8 mouse cellular contexts compared by ENCODE assay signal in the genomic region with DNA sequence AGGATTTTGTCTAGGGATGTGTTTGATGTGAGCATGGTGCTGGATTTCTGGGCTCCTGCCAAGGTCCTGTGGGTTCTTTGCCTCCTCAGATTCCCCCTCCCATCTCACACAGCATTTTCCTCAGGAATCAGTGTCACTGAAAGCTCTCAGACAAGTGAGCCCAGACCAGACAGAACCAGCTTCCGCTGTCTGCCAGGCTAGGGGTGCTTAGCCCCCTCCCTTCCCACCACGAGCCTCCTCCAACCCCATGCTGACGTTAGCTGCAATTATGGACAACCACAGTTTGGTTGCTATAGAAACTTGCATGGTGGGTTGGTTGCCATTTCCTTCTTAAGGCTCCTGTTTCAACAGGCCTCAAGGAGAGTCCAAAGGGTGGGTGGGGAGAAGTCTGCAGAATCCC. TPM values are rescaled to one million over a fixed set of nuclear protein-coding genes. Genes with fewer than 3 reads are reported as not detected.
DNase-seq lines count a peak whose midpoint lies in the region; ATAC-seq and TF ChIP-seq lines count a peak whose summit lies in the region.

No protein-coding gene starts in this region.

- H3K4me1 ChIP-seq in heart, embryonic 11.5 days (ENCODE audit: control insufficient read depth, insufficient read depth, low read length): no peaks in the 10 kb centered on the region
- peaks cover 6% of the 10 kb centered on the region for H3K4me1 ChIP-seq in forebrain, embryonic 13.5 days
- H3K4me1 ChIP-seq in limb, embryonic 14.5 days (ENCODE audit: control insufficient read depth, insufficient read depth, low read length): 0 out of 2 replicates have a peak, but pooled peaks cover 4% of the 10 kb centered on the region

- H3K9me3 ChIP-seq in heart, embryonic 11.5 days (replicated peaks; ENCODE audit: control insufficient read depth, low read length): no peaks in the 10 kb centered on the region
- no peaks in the 10 kb centered on the region for H3K9me3 ChIP-seq in forebrain, embryonic 13.5 days (replicated peaks)
- no peaks in the 10 kb centered on the region for H3K9me3 ChIP-seq in limb, embryonic 14.5 days (ENCODE audit: control insufficient read depth, low read length)

- no peak overlapping the region for H3K27ac ChIP-seq in heart, embryonic 11.5 days (ENCODE audit: low read depth, low read length)
- no peak overlapping the region for H3K27ac ChIP-seq in forebrain, embryonic 13.5 days
- no peak overlapping the region for H3K27ac ChIP-seq in limb, embryonic 14.5 days (replicated peaks; ENCODE audit: low read depth, low read length)

- ATAC-seq in heart, embryonic 11.5 days (replicated peaks; ENCODE audit: insufficient number of reproducible peaks, low FRiP score, low TSS enrichment): 0 out of 2 replicates have a peak, but pooled peaks have one; percentile 31
- ATAC-seq in forebrain, embryonic 13.5 days: peak; percentile 72
- ATAC-seq in limb, embryonic 14.5 days (ENCODE audit: low FRiP score, low read depth): peak; percentile 44
- no peak for ATAC-seq in cerebellum, adult (ENCODE audit: insufficient number of reproducible peaks, low FRiP score, low TSS enrichment)

- peaks cover 3% of the 10 kb centered on the region; the same call in 1 of the 2 replicates for H3K27me3 ChIP-seq in heart, embryonic 11.5 days (ENCODE audit: control insufficient read depth, insufficient read depth, low read length)
- no peaks in the 10 kb centered on the region for H3K27me3 ChIP-seq in forebrain, embryonic 13.5 days
- no peaks in the 10 kb centered on the region for H3K27me3 ChIP-seq in limb, embryonic 14.5 days (ENCODE audit: control insufficient read depth, insufficient read depth, low read length)

- no peaks in the 10 kb centered on the region for H3K36me3 ChIP-seq in heart, embryonic 11.5 days (ENCODE audit: control insufficient read depth, insufficient read depth, low read length)
- H3K36me3 ChIP-seq in forebrain, embryonic 13.5 days (ENCODE audit: poor library complexity, severe bottlenecking): no peaks in the 10 kb centered on the region
- H3K36me3 ChIP-seq in limb, embryonic 14.5 days (ENCODE audit: control insufficient read depth, insufficient read depth, low read length): no peaks in the 10 kb centered on the region

- TF ChIP-seq POLR2A in limb, embryonic 14.5 days (IDR thresholded peaks at IDR 0.05; ENCODE audit: borderline replicate concordance, extremely low read depth, insufficient read depth, insufficient read length): no peak

- H3K4me2 ChIP-seq in heart, embryonic 11.5 days: no peak overlapping the region
- H3K4me2 ChIP-seq in forebrain, embryonic 13.5 days: no peak overlapping the region
- no peak overlapping the region for H3K4me2 ChIP-seq in limb, embryonic 14.5 days (replicated peaks; ENCODE audit: low read depth, low read length, severe bottlenecking)

- intact Hi-C loops in heart, postnatal 25 days (cut with DNase I): no loop called here
- intact Hi-C loops in heart, postnatal 36 days (cut with DNase I): no loop called here

- no peak for DNase-seq in heart, postnatal 25 days (ENCODE audit: low spot score)
- DNase-seq in CD8-positive naive resting alpha-beta T cell, adult 2 months (ENCODE audit: low read depth in 2 of 2, low spot score in 2 of 2): peak; percentile 5 to 33
- DNase-seq in limb, embryonic 14.5 days (ENCODE audit: low spot score): peak; percentile 49
- DNase-seq in cerebellum, postnatal 14 days: no peak
- no peak for DNase-seq in heart, postnatal 36 days

- no peak overlapping the region for H3K9ac ChIP-seq in heart, embryonic 11.5 days (ENCODE audit: low read depth, low read length)
- no peak overlapping the region for H3K9ac ChIP-seq in forebrain, embryonic 13.5 days
- no peak overlapping the region for H3K9ac ChIP-seq in limb, embryonic 14.5 days (ENCODE audit: low read depth, low read length, severe bottlenecking)

- 54% methylated on average over 3 of the region's 3 CpGs for WGBS in heart, embryonic 11.5 days (ENCODE audit: insufficient replicate concordance)
- WGBS in forebrain, embryonic 13.5 days: 43% methylated on average over 3 of the region's 3 CpGs
- 21% methylated on average over 3 of the region's 3 CpGs for WGBS in limb, embryonic 14.5 days

- no peak overlapping the region for H3K4me3 ChIP-seq in heart, embryonic 11.5 days (ENCODE audit: low read depth, low read length)
- H3K4me3 ChIP-seq in forebrain, embryonic 13.5 days: no peak overlapping the region
- no peak overlapping the region for H3K4me3 ChIP-seq in limb, embryonic 14.5 days (replicated peaks; ENCODE audit: low read length)

RNA-seq across cellular contexts. Expression of a gene that starts 39.3 kb away (rescaled TPM):
- 158 and 159 TPM in 2 replicates for polyA plus RNA-seq in heart, embryonic 11.5 days (2014; fragmentation: Nextera tagmentation; extraction: Ambion mirVana)
- total RNA-seq in heart, postnatal 25 days (2021): 10 to 100 TPM; 69.3 to 72.3 TPM
- 236 and 267 TPM in 2 replicates for polyA plus RNA-seq in forebrain, embryonic 13.5 days (2015; fragmentation: Nextera tagmentation; extraction: Ambion mirVana)
- polyA plus RNA-seq in limb, embryonic 14.5 days (2012; rRNA removed): 213 and 223 TPM in 2 replicates
- 177 and 178 TPM in 2 replicates for polyA plus RNA-seq in limb, embryonic 14.5 days (2014; fragmentation: Nextera tagmentation; extraction: Ambion mirVana)
- 10 to 100 TPM; 54.6 to 75.2 TPM for total RNA-seq in heart, postnatal 36 days (2021)

Comparison
In these comparisons a context has a peak if more than half of its experiments do, and no peak if none do; other contexts are left out.
1. DNase-seq: peak in CD8-positive naive resting alpha-beta T cell, adult 2 months (2 of 2) and limb, embryonic 14.5 days (single experiment); none in heart, postnatal 25 days (single experiment), cerebellum, postnatal 14 days (0 of 2) and heart, postnatal 36 days (0 of 2).